Comparison of ENCODE assay signal across 13 mouse cellular contexts in genomic region chr5:138915068-138915467, GRCm38 (mm10).
"Had no signal": no experiment of that assay in that cellular context is flagged by ENCODE, and none has a peak within 500 bp of the region (broad histone marks: within the 10 kb centered on the region; RNA-seq: fewer than 3 reads in every experiment).

No protein-coding gene starts in this region.

- H3K27ac ChIP-seq: intestine, embryonic 15.5 days; liver, embryonic 15.5 days; midbrain, embryonic 12.5 days; neural tube, embryonic 15.5 days; stomach, postnatal 0 days had no signal

- H3K9ac ChIP-seq: intestine, embryonic 15.5 days; liver, embryonic 15.5 days; lung, embryonic 14.5 days; midbrain, embryonic 12.5 days; neural tube, embryonic 15.5 days had no signal

- H3K36me3 ChIP-seq: intestine, embryonic 15.5 days; liver, embryonic 15.5 days; midbrain, embryonic 12.5 days; neural tube, embryonic 15.5 days had no signal

- H3K27me3 ChIP-seq: intestine, embryonic 15.5 days; liver, embryonic 15.5 days; midbrain, embryonic 12.5 days; neural tube, embryonic 15.5 days had no signal

- H3K9me3 ChIP-seq: intestine, embryonic 15.5 days; liver, embryonic 15.5 days; midbrain, embryonic 12.5 days; neural tube, embryonic 15.5 days had no signal

- H3K4me2 ChIP-seq: intestine, embryonic 15.5 days; liver, embryonic 11.5 days; liver, embryonic 15.5 days; lung, embryonic 14.5 days; midbrain, embryonic 12.5 days; neural tube, embryonic 15.5 days had no signal

- H3K4me1 ChIP-seq: liver, embryonic 15.5 days had no signal

- DNase-seq: lung, embryonic 14.5 days; lung, postnatal 10 days; lung, postnatal 4 days; right cerebral cortex, adult 18-20 months; right cerebral cortex, postnatal 25 days; thymus, postnatal 14 days had no signal

- H3K4me3 ChIP-seq: intestine, embryonic 15.5 days; liver, embryonic 15.5 days; midbrain, embryonic 12.5 days; myocyte; neural tube, embryonic 15.5 days had no signal

- ATAC-seq: intestine, embryonic 15.5 days had no signal
